Mouse (Mus musculus) heart, embryonic 15.5 days (tissue): ENCODE data around the gene Ypel3. TPM values are rescaled to one million over a fixed set of nuclear protein-coding genes. Genes with fewer than 3 reads are reported as not detected.
"Not testable (repeated sequence)": the region's sequence is repeated elsewhere in the genome, so short reads cannot be mapped to it uniquely, and the experiment has no call there.

Source experiments
- ATAC-seq: fragments of 200-750 bp; cut with Nextera tagmentation; replicated peaks from 2 replicates; pipeline ENCODE4 v1.8.0; 2017; ENCODE audit warnings: low read depth, moderate TSS enrichment; ENCODE audit not compliant: insufficient number of reproducible peaks, insufficient read depth, low FRiP score
- H3K27ac ChIP-seq: fragments of 300-500 bp; sonication (generic); 2 replicates; pipeline ENCODE4 v1.5.1; 2015; ENCODE audit warnings: mild to moderate bottlenecking, inconsistent platforms
- H3K27me3 ChIP-seq: fragments of 300-500 bp; sonication (generic); 2 replicates; pipeline ENCODE4 v1.6.1; 2015; ENCODE audit warnings: inconsistent platforms
- H3K36me3 ChIP-seq: fragments of 300-500 bp; sonication (generic); 2 replicates; pipeline ENCODE4 v1.6.1; 2015; ENCODE audit warnings: mild to moderate bottlenecking, inconsistent platforms
- H3K4me1 ChIP-seq: fragments of 300-500 bp; sonication (generic); replicated peaks from 2 replicates; pipeline ENCODE4 v1.6.1; 2015; ENCODE audit warnings: inconsistent platforms
- H3K4me2 ChIP-seq: fragments of 300-500 bp; sonication (generic); 2 replicates; pipeline ENCODE4 v1.6.1; 2015; ENCODE audit warnings: inconsistent platforms, mild to moderate bottlenecking, moderate library complexity
- H3K4me3 ChIP-seq: fragments of 300-500 bp; sonication (generic); 2 replicates; pipeline ENCODE4 v1.5.1; 2015; ENCODE audit warnings: mild to moderate bottlenecking, inconsistent platforms
- H3K9ac ChIP-seq: fragments of 300-500 bp; sonication (generic); 2 replicates; pipeline ENCODE4 v1.6.1; 2015; ENCODE audit warnings: mild to moderate bottlenecking, inconsistent platforms
- H3K9me3 ChIP-seq: fragments of 300-500 bp; sonication (generic); replicated peaks from 2 replicates; pipeline ENCODE4 v1.6.1; 2016; ENCODE audit warnings: inconsistent platforms
- WGBS: fragments of 180-500 bp; shearing (Covaris S2); methylation state at CpG from one replicate; pipeline ENCODE4 v1.1.7; 2015; ENCODE audit warnings: mixed read lengths; 5-methylcytosine and 5-hydroxymethylcytosine counted together
- polyA plus RNA-seq: library from polyadenylated mRNA; unstranded; fragments of >200 nt; fragmentation: Nextera tagmentation; extraction: Ambion mirVana; gene quantifications from 2 replicates; pipeline ENCODE4 v1.2.1, GENCODE M21; 2015

Gene Ypel3
- polyA plus RNA-seq: 78.1 and 90.5 TPM in 2 replicates

GRCm38 (mm10) chr7:126776598-126777057 is at the start of gene Ypel3:
TSS of gene Ypel3 (plus strand) at chr7:126776955.
- peak; percentile 94 for ATAC-seq
- Histone ChIP-seq H3K4me2 (peak within 1 kb of the TSS; percentile 97), H3K27ac (peak within 1 kb of the TSS; percentile 87), H3K9ac (peak within 1 kb of the TSS; percentile 97), H3K27me3 (no peaks in the 10 kb centered on the region), H3K9me3 (no peaks in the 10 kb centered on the region), H3K36me3 (no peaks in the 10 kb centered on the region; the same call in 1 of the 2 replicates), H3K4me3 (peak within 1 kb of the TSS; percentile 90), H3K4me1 (peaks cover 48% of the 10 kb centered on the region)
- 1% methylated on average over 34 of the region's 37 CpGs for WGBS

GRCm38 (mm10) chr7:126730256-126730789 is 46.4 kb upstream of the Ypel3 start:
- H3K36me3 ChIP-seq, H3K9ac ChIP-seq, H3K9me3 ChIP-seq, H3K4me3 ChIP-seq, ATAC-seq, H3K27me3 ChIP-seq, H3K27ac ChIP-seq, H3K4me2 ChIP-seq, H3K4me1 ChIP-seq: not testable (repeated sequence)
- 67% methylated on average over 4 of the region's 4 CpGs for WGBS

GRCm38 (mm10) chr7:126736122-126736521 is 40.6 kb upstream of the Ypel3 start:
- no peaks in the 10 kb centered on the region for H3K36me3 ChIP-seq
- no peak overlapping the region for H3K4me2 ChIP-seq
- H3K27me3 ChIP-seq: no peaks in the 10 kb centered on the region
- no peaks in the 10 kb centered on the region for H3K4me1 ChIP-seq
- WGBS: 77% methylated on average over 8 of the region's 8 CpGs
- no peak overlapping the region for H3K4me3 ChIP-seq
- no peaks in the 10 kb centered on the region for H3K9me3 ChIP-seq
- ATAC-seq: no peak
- H3K9ac ChIP-seq: no peak overlapping the region
- no peak overlapping the region for H3K27ac ChIP-seq

- Histone ChIP-seq H3K4me2 (no peak overlapping the region), H3K4me3 (no peak overlapping the region), H3K9ac (no peak overlapping the region), H3K27ac (no peak overlapping the region), H3K36me3 (no peaks in the 10 kb centered on the region), H3K27me3 (no peaks in the 10 kb centered on the region), H3K9me3 (no peaks in the 10 kb centered on the region), H3K4me1 (no peaks in the 10 kb centered on the region)
- WGBS: 83% methylated on average over 17 of the region's 17 CpGs
- ATAC-seq: no peak
Observed at GRCm38 (mm10) chr7:126739551-126739950, 37.2 kb upstream of the Ypel3 start.

- no peaks in the 10 kb centered on the region for H3K4me1 ChIP-seq
- no peak overlapping the region for H3K27ac ChIP-seq
- no peak overlapping the region for H3K4me3 ChIP-seq
- no peak for ATAC-seq
- H3K9ac ChIP-seq: no peak overlapping the region
- no peak overlapping the region for H3K4me2 ChIP-seq
- H3K9me3 ChIP-seq: no peaks in the 10 kb centered on the region
- 76% methylated on average over 13 of the region's 13 CpGs for WGBS
- no peaks in the 10 kb centered on the region for H3K36me3 ChIP-seq
- no peaks in the 10 kb centered on the region for H3K27me3 ChIP-seq
Observed at GRCm38 (mm10) chr7:126740132-126740735, 36.5 kb upstream of the Ypel3 start.

GRCm38 (mm10) chr7:126740977-126741376 is 35.8 kb upstream of the Ypel3 start:
- Histone ChIP-seq H3K36me3 (no peaks in the 10 kb centered on the region), H3K4me3 (no peak overlapping the region), H3K4me2 (no peak overlapping the region), H3K4me1 (no peaks in the 10 kb centered on the region), H3K9ac (no peak overlapping the region), H3K9me3 (no peaks in the 10 kb centered on the region), H3K27me3 (no peaks in the 10 kb centered on the region), H3K27ac (no peak overlapping the region)
- 63% methylated on average over 5 of the region's 5 CpGs for WGBS
- no peak for ATAC-seq

- 79% methylated on average over 5 of the region's 5 CpGs for WGBS
- Histone ChIP-seq H3K9me3 (no peaks in the 10 kb centered on the region), H3K36me3 (no peaks in the 10 kb centered on the region), H3K27me3 (no peaks in the 10 kb centered on the region), H3K4me1 (no peaks in the 10 kb centered on the region), H3K27ac (no peak overlapping the region), H3K4me3 (no peak overlapping the region), H3K9ac (no peak overlapping the region), H3K4me2 (no peak overlapping the region)
- ATAC-seq: no peak
Observed at GRCm38 (mm10) chr7:126741452-126741851, 35.3 kb upstream of the Ypel3 start.

GRCm38 (mm10) chr7:126741964-126742482 is 34.7 kb upstream of the Ypel3 start:
- WGBS: 85% methylated on average over 13 of the region's 13 CpGs
- Histone ChIP-seq H3K36me3 (no peaks in the 10 kb centered on the region), H3K27me3 (no peaks in the 10 kb centered on the region; the same call in 1 of the 2 replicates), H3K9me3 (no peaks in the 10 kb centered on the region), H3K27ac (no peak overlapping the region), H3K4me2 (no peak overlapping the region), H3K4me1 (no peaks in the 10 kb centered on the region), H3K4me3 (no peak overlapping the region), H3K9ac (no peak overlapping the region)
- no peak for ATAC-seq

- no peak overlapping the region for H3K27ac ChIP-seq
- H3K4me3 ChIP-seq: no peak overlapping the region
- H3K9me3 ChIP-seq: no peaks in the 10 kb centered on the region
- H3K9ac ChIP-seq: no peak overlapping the region
- WGBS: 74% methylated on average over 12 of the region's 12 CpGs
- no peaks in the 10 kb centered on the region; the same call in 1 of the 2 replicates for H3K27me3 ChIP-seq
- H3K4me2 ChIP-seq: no peak overlapping the region
- no peaks in the 10 kb centered on the region for H3K4me1 ChIP-seq
- no peak for ATAC-seq
- no peaks in the 10 kb centered on the region for H3K36me3 ChIP-seq
Observed at GRCm38 (mm10) chr7:126746066-126746465, 30.7 kb upstream of the Ypel3 start.

- H3K9me3 ChIP-seq: no peaks in the 10 kb centered on the region
- H3K27ac ChIP-seq: no peak overlapping the region
- no peak overlapping the region for H3K4me3 ChIP-seq
- H3K9ac ChIP-seq: no peak overlapping the region
- WGBS: 34% methylated on average over 6 of the region's 6 CpGs
- H3K36me3 ChIP-seq: no peaks in the 10 kb centered on the region
- no peaks in the 10 kb centered on the region for H3K4me1 ChIP-seq
- H3K4me2 ChIP-seq: no peak overlapping the region
- no peak for ATAC-seq
- no peaks in the 10 kb centered on the region; the same call in 1 of the 2 replicates for H3K27me3 ChIP-seq
Observed at GRCm38 (mm10) chr7:126746798-126747197, 30.0 kb upstream of the Ypel3 start.

GRCm38 (mm10) chr7:126748824-126749223 is 27.9 kb upstream of the Ypel3 start:
- no peaks in the 10 kb centered on the region for H3K4me1 ChIP-seq
- WGBS: 70% methylated on average over 7 of the region's 7 CpGs
- H3K27me3 ChIP-seq: no peaks in the 10 kb centered on the region; the same call in 1 of the 2 replicates
- H3K9ac ChIP-seq: no peak overlapping the region
- no peaks in the 10 kb centered on the region for H3K36me3 ChIP-seq
- no peak overlapping the region for H3K4me2 ChIP-seq
- H3K27ac ChIP-seq: no peak overlapping the region
- ATAC-seq: no peak
- no peaks in the 10 kb centered on the region for H3K9me3 ChIP-seq
- no peak overlapping the region for H3K4me3 ChIP-seq
